18 mouse cellular contexts compared by ENCODE assay signal in genomic region chr6:16468693-16469375, GRCm38 (mm10).
"Had no signal": no experiment of that assay in that cellular context is flagged by ENCODE, and none has a peak within 500 bp of the region (broad histone marks: within the 10 kb centered on the region; RNA-seq: fewer than 3 reads in every experiment).

No protein-coding gene starts in this region.

- H3K36me3 ChIP-seq: midbrain, embryonic 10.5 days; neural tube, embryonic 13.5 days; neural tube, embryonic 15.5 days had no signal

- H3K9ac ChIP-seq: lung, embryonic 14.5 days; neural tube, embryonic 13.5 days; neural tube, embryonic 15.5 days had no signal

- H3K27ac ChIP-seq: midbrain, embryonic 10.5 days; neural tube, embryonic 13.5 days; neural tube, embryonic 15.5 days had no signal

- H3K27me3 ChIP-seq: neural tube, embryonic 13.5 days; neural tube, embryonic 15.5 days had no signal

- H3K9me3 ChIP-seq: midbrain, embryonic 10.5 days; neural tube, embryonic 13.5 days; neural tube, embryonic 15.5 days had no signal

- H3K4me1 ChIP-seq: midbrain, embryonic 10.5 days; neural tube, embryonic 13.5 days; neural tube, embryonic 15.5 days had no signal

- DNase-seq: lung, adult 18-20 months; lung, embryonic 14.5 days; lung, postnatal 10 days; lung, postnatal 4 days; midbrain, embryonic 14.5 days; retina, postnatal 1 day; right cerebral cortex, adult 18-20 months; right cerebral cortex, postnatal 25 days; right cerebral cortex, postnatal 4 days; spleen, adult 18-20 months; thymus, adult 18-20 months; thymus, postnatal 14 days; thymus, postnatal 36 days had no signal

- H3K4me3 ChIP-seq: midbrain, embryonic 10.5 days; myocyte; neural tube, embryonic 13.5 days; neural tube, embryonic 15.5 days had no signal

- H3K4me2 ChIP-seq: lung, embryonic 14.5 days; neural tube, embryonic 13.5 days; neural tube, embryonic 15.5 days had no signal

- ATAC-seq: midbrain, embryonic 16.5 days had no signal
